Mouse (Mus musculus) frontal cortex, postnatal 36 days (tissue): Measurements from ENCODE around the gene Rnf212b.
A peak's percentile ranks its signal among the peaks of the same experiment; 100 is the strongest.

ENCODE experiments used
- DNase-seq, 2 experiments: peaks; one replicate each; pipeline ENCODE4 v3.0.0; 2022; ENCODE audit warnings: low spot score in 2 of 2

The Rnf212b gene

DNA sequence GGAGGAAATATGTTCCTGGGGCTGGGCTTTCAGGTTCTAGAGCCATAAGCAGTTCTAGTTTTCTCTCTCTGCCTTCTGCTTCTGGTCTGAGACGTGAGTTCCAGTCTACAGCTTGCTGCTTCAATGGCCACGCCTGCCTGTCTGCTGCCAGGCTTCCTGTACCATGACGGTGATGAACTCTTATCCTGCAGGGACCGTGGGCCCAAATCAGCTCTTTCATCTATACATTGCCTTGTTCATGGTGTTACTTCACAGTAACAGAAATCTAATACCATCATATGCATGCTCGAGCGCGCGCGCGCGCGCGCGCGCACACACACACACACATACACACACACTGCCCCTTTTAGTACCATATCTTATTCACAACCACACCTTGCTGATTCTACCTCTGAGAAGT lies 17.2 kb upstream of the Rnf212b start:
- no peak for DNase-seq

DNA sequence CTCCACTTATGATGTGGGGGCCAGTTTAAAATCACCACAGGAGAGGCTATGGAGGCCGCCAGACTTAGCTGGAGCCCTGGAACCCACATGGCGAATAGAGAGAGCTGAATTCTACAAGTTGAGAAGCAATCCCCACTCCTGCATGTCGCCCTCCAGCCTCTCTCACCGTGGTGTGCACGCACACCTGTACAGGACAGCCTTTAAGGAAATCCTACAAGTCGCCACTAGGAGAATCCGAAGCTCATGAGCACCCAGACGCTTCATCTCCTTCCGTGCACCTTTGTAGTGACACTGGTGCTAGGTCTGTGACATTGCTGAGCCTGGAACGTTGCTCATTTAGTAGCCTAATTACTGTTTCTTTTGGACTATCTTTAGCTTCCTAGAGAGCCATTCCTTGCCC lies 14.3 kb upstream of the Rnf212b start:
- DNase-seq = no peak

GRCm38 (mm10) chr14:54802428-54802827 lies 11.5 kb upstream of the Rnf212b start:
- DNase-seq = no peak

DNA sequence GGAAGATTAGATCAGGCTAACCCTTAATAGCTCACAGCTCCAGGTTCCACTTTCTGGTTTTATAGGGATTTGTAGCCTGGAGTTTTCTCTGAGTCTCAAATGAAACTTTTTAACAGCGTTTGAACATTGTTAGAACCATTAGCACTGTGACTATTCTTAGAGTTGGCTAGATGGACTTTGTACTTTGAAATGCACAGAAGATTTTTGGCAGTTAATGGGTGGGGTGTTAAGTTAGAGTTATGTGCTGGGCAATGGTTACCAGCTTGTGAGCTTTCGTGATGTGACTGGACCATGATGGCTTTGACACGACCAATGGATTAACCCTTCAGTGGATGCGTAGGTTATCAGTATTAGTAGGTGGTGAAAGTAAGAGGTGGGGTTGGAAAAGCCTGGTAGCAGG lies 7.8 kb upstream of the Rnf212b start:
- no peak for DNase-seq

DNA sequence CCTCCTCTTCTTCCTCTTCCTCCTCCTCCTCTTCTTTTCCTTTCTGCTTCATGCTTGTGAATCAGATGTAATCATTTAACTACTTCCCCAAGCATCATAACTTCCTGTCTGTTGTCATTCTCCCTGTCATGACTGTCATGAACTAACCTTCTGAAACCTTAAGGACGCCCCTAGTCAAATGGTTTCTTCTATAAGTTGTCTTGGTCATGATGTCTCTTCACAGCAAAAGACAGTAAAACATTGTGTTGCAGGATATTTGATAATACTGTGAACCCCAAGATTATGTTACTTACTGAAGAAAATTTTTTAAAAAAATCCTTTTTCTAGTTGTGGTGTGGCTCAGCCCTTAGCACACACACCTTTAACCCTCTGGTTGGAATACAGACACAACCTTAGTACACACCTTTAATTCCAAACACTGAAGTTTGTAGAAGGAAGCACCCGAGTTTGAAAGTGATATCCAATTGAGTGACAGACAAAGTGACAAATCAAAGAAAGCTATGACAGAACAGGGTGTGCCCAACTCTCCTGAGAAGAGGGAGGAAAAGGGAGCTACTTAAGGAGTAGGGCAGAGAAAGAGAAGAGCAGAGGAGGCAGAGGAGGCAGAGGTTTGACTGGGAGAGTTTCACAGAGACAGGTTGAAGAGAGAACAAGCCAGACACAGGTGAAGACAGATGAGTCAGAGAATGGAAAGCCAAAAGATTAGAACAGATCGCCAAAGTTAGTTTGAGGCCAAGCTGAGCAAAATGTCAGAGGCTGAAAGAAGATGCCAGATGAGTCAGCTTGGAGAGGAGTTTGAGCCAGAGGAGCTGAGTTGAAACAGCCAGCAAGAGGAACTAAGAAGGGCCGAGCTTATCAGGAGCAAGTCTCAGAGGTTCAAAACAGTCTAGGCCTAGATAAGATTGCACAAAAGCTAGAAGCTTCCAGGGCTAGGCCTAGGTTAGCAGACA lies 4.9 kb upstream of the Rnf212b start:
- no peak for DNase-seq

DNA sequence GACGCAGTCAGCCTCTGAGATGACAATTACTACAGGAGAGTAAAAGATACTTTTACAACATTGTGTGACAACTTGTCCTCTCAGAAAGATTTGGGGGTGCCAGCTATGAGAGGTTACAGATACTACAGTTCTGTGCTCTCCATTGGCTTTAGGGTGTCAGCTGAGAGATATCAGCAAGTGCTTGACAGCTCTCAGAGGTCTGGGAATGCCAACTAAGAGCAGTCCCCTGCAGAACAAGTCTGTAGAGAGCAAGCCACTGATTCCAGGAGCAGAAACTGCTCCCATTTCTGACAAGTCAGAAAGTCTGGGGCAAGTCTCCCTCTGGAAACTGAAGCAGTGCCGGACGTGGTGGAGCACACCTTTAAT lies 4.3 kb upstream of the Rnf212b start:
- no peak for DNase-seq

- DNase-seq = no peak
Observed at GRCm38 (mm10) chr14:54815737-54816136, 1.8 kb downstream of the Rnf212b start.

DNA sequence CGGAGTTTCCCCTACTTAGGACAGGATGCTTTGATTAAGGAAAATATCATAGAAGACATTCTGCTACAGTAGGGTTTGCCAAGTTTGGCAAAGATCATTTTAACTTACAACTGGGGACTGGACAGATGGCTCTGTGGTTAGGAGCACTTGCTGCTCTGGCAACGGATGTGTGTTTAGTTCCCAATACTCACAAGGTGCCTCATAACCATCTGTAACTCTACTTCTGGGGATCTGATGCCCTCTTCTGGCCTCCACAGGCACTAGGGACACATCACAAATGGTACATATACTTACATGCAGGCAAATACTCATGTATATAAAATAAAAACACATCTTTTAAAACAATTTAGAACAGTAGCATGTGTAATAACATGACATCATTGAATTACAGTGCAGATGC lies 3.9 kb downstream of the Rnf212b start:
- peak in 1 of 2 experiments; percentile 21 for DNase-seq

DNA sequence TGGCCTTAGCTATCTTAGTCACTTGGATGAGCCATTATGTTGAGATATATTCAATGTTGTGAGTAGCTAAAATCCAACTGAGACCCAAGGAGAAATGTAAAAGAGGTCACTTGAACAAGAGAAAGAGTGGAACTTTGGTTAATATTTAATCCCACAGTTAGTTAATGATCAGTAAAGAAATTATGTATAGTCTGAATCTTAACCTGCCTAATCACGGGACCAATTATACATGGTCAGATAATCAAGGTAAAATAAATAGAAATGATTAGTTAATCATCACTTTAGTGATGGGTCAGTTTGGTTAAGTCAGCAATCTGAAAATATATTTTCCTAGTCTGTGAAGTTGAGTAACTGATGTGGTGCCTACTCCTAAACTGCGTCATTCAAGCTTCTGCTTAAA lies 8.4 kb downstream of the Rnf212b start:
- no peak for DNase-seq

GRCm38 (mm10) chr14:54823716-54824115 lies 9.8 kb downstream of the Rnf212b start:
- no peak for DNase-seq

GRCm38 (mm10) chr14:54843461-54843860 lies 29.5 kb downstream of the Rnf212b start:
- DNase-seq = no peak

DNA sequence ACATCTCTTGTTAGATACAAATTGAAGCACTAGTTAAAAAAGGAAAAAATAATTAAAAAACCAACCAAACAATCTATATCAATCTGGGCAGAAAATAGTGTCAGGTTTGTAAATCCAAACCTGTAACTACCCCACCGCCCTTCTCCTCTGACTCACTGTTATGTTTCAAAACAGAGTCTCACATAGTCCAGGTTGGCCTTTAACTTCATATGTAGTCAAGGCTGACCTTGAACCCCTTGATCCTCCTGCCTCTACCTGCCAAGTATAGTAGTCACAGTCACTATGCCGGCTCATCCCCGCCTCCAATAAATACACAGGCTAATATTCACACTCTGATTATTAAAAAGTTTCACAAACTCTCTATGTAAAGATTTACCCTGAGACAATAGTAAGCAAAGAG lies 41.8 kb downstream of the Rnf212b start:
- no peak for DNase-seq

- DNase-seq = no peak
Observed at GRCm38 (mm10) chr14:54856703-54857102, 42.8 kb downstream of the Rnf212b start.

GRCm38 (mm10) chr14:54857891-54858290 lies 44.0 kb downstream of the Rnf212b start:
- no peak for DNase-seq

DNA sequence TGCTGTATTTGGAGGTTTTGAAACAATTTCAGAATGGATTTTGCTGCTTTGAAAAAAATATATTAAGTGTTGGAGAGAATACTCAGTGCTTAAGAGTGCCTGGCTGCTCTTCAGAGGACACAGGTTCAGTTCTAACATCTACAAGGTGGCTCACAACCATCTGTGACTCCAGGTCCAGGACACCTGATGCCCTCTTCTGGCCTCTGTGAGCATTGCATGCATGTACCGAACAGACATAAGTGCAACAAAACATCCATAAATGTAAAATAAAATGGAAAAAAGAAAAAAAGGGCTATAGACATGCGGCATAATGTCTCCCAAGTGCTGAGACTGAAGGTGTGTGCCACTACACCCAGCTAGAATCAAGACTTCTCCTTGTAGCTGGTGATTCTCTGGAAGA lies 46.6 kb downstream of the Rnf212b start:
- DNase-seq = peak; percentile 48 to 77

DNA sequence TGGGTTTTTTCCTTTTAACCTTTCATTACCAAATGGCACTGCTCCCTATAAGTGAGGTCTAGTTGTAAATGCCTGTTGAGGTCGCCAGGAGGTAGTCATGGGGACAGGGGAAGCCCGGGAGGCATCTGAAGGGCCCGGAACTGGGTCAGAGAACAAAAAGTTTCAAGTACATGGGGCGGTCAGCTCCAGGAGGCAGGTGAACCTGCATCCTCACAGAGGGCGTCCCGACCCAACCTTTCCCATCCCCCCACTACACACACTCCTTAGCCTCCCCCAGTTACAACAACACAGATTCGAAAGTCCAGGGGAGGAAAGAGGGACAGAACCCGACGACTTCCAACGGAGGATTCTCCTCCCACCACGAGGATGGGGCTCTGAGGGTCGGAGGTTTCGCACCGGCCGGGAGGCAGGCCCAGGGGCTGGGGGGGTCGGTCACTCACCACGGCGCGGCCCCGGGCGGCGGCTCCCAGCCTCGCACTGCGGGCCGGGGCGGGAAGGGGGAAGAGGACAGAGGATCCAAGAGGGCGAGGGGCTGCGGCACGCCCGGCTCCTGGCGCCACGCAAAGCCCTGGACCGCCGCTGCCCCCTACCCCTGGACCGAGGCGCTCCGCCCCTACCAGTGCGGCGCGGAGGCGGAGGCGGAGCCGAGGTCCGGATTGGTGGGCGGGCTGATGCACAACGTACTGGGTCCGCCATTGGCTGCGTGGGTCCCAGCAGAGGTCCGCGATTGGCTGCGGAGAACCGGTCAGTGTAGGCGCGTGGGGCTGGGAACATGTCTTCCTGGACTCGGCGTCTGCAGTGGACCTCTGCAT lies 49.8 kb downstream of the Rnf212b start:
- DNase-seq = peak; percentile 91 to 93

GRCm38 (mm10) chr14:54864313-54865036 lies 50.5 kb downstream of the Rnf212b start:
- no peak for DNase-seq

DNA sequence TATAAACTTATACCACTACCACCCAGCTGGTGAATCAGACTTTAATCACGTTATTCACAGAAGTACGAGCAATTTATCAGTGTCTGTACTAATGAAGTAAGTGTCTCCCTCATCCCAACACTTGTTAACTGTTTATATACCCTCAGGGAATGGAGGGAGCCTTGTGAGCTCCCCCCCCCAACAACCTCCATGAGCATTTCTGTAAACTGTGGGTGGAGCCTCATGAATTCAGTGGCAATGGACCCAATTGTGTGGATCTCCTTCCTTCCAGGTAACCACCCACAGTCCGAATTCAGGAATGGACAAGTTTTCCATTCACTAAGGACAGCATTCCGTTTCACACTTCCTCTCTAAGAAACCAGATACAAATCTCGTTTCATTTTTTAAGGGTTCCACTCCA lies 51.7 kb downstream of the Rnf212b start:
- no peak for DNase-seq

- DNase-seq = no peak
Observed at GRCm38 (mm10) chr14:54866268-54866667, 52.3 kb downstream of the Rnf212b start.

DNA sequence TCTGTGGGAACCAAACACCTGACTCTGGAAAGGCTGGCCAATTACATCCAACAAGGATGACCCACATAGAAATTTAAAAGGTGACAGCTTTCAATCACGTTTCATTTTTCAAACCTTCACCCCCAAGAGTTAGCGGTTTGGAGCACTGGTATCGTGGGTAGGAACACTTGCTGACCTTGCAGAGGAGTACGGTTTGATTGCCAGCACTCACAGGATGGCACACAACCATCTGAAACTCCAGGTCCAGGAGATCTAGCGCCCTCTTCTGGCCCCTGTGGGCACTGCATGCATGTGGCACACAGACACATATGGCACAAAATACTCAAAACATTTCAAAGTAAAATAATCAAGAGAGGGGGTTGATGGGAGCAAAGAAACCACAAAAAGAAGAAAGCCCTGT lies 53.0 kb downstream of the Rnf212b start:
- DNase-seq = no peak

GRCm38 (mm10) chr14:54868026-54868425 lies 54.1 kb downstream of the Rnf212b start:
- DNase-seq = no peak

DNA sequence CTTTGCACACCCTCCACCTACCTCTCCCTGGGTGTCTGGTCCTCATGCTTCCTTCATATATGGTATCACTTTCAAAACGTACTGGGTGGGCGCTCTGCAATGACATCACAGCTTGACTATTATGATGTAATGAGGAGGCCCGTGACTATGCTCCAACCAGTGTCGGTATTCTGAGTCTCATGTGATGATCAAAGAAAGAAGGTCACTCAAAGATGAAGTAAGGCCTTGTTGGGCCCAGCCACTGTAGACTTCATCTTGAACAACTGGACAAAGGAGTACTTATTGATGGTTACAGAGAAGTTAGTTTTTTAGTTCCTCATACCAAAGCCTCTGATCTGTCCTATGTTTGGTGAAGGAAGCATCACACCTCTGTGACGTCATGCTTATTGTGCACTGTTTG lies 56.9 kb downstream of the Rnf212b start, which contains the start of gene Homez:
Homez (minus strand) TSS at position 101 of the 400 bp plus-strand sequence.
- DNase-seq = no peak
